Mouse (Mus musculus) c-Kit-positive CD71-positive TER-119-positive erythroid progenitor cells, embryonic 14.5 days (primary cell): ENCODE results near the gene Gm20388.
"Not testable (repeated sequence)": the region's sequence is repeated elsewhere in the genome, so short reads cannot be mapped to it uniquely, and the experiment has no call there.

ENCODE experiments used
- DNase-seq: peaks from one replicate; pipeline ENCODE4 v3.0.0-alpha.2; 2013; ENCODE audit warnings: low spot score

The Gm20388 gene

GRCm38 (mm10) chr8:122556030-122557009, 2645.7 kb downstream of the Gm20388 start:
- DNase-seq = no peak

GRCm38 (mm10) chr8:122557248-122558038, 2646.8 kb downstream of the Gm20388 start:
- no peak for DNase-seq

GRCm38 (mm10) chr8:122558671-122559349, 2648.2 kb downstream of the Gm20388 start:
- no peak for DNase-seq

- no peak for DNase-seq
These were observed 2650.6 kb downstream of the Gm20388 start for GRCm38 (mm10) chr8:122561199-122561598.

- DNase-seq = no peak
These were observed 2654.0 kb downstream of the Gm20388 start for GRCm38 (mm10) chr8:122564363-122565352.

- DNase-seq = peak; percentile 71
These were observed 2656.1 kb downstream of the Gm20388 start for GRCm38 (mm10) chr8:122566766-122567165.

GRCm38 (mm10) chr8:122567361-122568108, 2656.9 kb downstream of the Gm20388 start, which contains the start of gene Cdt1:
TSS of gene Cdt1 (plus strand) at chr8:122568015.
- peak; percentile 93 for DNase-seq

- DNase-seq = no peak
These were observed 2657.5 kb downstream of the Gm20388 start for GRCm38 (mm10) chr8:122568109-122568504.

- no peak for DNase-seq
These were observed 2658.3 kb downstream of the Gm20388 start for GRCm38 (mm10) chr8:122568881-122569309.

- no peak for DNase-seq
These were observed 2658.7 kb downstream of the Gm20388 start for GRCm38 (mm10) chr8:122569329-122569728.

- DNase-seq = no peak
These were observed 2659.4 kb downstream of the Gm20388 start for GRCm38 (mm10) chr8:122569996-122570395.

GRCm38 (mm10) chr8:122571153-122571552, 2660.5 kb downstream of the Gm20388 start:
- DNase-seq = no peak

- no peak for DNase-seq
These were observed 2661.2 kb downstream of the Gm20388 start for GRCm38 (mm10) chr8:122571750-122572267.

- DNase-seq = no peak
These were observed 2662.1 kb downstream of the Gm20388 start for GRCm38 (mm10) chr8:122572751-122573150.

- DNase-seq = not testable (repeated sequence)
These were observed 2662.5 kb downstream of the Gm20388 start for GRCm38 (mm10) chr8:122573176-122573575.

GRCm38 (mm10) chr8:122573577-122573976, 2662.9 kb downstream of the Gm20388 start:
- peak; percentile 44 for DNase-seq

- no peak for DNase-seq
These were observed 2663.6 kb downstream of the Gm20388 start for GRCm38 (mm10) chr8:122574264-122574663.

- no peak for DNase-seq
These were observed 2664.1 kb downstream of the Gm20388 start for GRCm38 (mm10) chr8:122574667-122575251.

GRCm38 (mm10) chr8:122575286-122575685, 2664.6 kb downstream of the Gm20388 start:
- no peak for DNase-seq
